Mouse (Mus musculus) CH12F3 (cell line): ENCODE data around the gene Pde4d.

Source experiments
- in situ Hi-C: fragments of 300-500 bp; cut with MboI; formaldehyde crosslinking; loops from 2 replicates; pipeline ENCODE4 v1.14.3; 2020; ENCODE audit warnings: low sequenced_read_pairs

Gene Pde4d

GRCm38 (mm10) chr13:109536636-109537035 is 1086.9 kb downstream of the Pde4d start:
- in situ Hi-C loops = no loop called here

DNA sequence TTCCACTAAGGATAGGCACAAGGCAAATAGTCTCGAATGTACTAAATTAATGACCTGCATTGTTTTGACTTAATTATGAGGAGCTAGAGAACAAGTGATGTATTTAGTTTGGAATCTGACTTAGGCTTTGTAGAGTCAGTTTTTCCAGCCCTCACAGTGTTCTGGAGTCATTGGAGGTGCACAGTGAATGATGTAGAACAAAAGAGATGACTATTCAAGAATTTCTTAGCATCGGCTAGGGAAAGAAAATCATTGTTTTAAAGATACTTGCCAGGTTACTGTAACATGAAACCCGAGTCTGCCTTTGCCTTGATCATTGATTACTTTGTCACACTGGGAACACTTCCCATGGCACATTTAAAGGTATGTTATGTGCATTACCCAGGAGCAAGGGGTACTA is 1089.6 kb downstream of the Pde4d start:
- in situ Hi-C loops = no loop called here

DNA sequence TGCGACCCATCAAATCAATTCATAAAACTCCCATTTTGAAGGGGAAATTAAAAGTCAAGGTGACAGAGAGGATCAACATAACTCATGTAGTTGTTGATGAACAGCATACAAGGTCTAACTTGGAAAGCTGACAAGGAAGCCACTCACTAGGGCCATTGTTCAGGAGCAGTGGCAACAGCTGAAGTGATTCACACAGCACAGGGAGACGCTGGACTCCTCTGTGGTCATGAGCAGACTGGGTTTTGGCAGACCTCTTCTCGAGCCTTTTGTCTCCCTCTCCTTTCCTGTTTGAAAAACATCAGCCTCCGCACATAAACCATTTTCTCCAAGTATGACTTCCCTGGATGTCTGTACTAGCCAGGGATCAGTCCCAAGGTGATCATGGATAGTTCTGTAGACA is 1094.9 kb downstream of the Pde4d start:
- in situ Hi-C loops = no loop called here

DNA sequence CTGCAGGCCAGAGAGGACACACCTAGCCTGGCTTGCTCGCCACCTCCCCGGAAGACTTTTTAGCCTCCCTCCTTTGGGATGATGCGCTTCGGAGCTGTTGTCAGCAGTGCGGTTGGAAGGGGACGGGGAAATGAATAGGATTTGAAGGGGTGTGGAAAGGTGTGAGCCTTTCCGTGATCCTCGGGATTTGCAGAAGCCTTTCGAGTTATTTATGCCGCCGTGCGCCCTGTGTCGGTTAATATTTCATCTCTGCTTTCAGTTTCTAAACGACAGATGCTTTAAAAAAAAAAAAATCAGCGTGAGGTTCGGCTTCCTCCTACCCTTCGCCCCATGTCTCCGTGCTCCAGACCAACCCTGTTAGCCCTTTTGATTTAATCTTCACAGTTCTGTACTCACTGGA is 1096.6 kb downstream of the Pde4d start:
- in situ Hi-C loops = no loop called here

DNA sequence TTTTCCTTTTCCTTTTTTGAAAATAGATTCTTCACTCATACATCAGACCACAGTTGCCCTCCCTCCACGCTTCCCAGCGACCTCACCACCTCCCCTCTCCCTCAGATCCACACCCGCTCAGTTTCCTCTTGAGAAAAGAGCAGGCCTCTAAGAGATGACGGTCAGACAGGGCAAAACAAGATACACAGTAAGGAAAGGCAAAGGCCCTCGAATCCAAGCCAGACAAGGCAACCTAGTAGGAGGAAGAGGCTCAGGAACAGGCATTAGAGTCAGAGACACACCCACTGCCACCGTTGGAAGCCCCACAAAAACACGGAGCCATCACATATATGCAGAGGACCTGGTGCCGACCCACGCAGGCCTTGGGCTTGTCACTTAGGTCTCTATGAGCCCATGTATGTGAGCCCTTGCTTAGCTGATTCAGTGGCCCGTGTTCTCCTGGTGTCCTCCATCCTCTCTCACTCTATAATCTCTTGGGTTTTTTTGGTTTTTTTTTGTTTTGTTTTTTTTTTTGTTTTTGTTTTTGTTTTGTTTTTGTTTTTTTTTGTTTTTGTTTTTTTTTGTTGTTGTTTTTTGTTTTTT is 1097.3 kb downstream of the Pde4d start:
- in situ Hi-C loops = no loop called here

- in situ Hi-C loops = no loop called here
Measured at GRCm38 (mm10) chr13:109547700-109548099, 1098.0 kb downstream of the Pde4d start.

DNA sequence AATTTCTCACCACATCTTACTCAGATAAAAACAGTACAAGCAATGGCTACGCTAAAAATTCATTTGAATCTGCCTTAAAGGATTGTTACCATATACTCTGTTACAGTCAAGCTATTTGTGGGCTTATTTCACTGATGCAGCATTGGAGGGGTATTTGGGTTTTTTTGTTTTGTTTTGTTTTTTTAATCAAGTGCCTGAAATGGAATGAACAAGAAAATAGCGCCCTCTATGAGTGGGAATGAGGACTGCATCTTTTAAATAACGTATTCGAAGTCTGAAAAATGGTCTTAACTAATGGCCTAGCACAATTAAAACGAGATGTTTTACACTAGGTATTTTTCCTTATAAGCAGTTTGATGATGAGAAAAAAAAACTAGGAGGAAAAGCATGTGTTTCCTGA is 1098.5 kb downstream of the Pde4d start:
- in situ Hi-C loops = no loop called here

DNA sequence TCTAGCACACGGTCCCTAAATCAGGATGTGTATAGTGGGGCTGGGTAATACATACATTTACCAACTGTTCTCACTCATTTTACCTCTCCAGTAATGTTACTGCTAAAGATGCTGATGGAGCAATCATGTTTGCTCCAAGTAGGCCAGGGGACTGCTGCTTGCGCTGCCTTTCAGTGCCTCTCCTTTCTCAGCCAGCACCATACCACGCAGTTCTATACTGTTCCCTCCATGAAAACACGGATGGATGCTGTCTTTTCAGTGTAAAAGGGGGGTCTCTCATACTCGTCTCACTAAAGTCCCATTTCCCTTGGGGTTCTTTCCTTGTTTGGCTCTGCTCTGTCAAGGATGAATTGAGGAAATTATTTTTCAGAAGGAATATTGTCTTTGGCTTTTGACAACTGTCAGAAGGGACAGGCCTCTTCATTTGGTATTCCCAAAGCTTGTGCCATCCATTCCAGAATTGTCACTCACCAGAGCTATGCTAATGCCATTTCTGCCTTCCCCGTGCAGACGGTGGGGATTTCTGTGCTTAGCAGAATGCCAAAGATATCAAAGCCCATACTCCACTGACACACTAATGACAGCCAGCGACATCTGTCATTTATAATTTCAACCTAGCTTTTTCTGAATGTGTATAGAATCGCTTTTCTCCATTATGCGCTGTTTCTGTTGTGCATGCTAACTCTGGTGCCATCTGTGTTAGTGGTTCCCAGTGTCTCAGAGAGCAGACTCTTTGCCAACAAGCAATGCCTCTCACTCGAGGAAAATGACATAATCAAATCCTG is 1099.2 kb downstream of the Pde4d start:
- in situ Hi-C loops = no loop called here

DNA sequence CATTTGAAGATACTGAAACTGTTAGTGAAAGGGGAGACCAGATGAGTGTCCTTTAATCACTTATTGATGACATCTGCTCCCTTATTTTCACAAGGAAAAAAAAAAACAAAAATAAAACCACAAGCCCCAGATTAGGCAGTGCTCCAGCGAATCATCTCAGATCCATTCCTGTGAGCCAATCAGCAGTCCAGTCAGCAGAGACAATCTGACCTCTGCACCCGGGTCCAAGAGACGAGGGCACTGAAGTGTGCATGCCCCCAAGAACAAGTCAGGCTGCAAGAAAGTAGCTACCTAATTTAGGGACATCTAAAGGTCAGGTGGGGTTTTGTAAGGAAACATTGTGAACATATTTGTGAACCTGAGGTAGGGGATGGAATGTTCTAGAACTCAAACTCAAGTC is 1102.1 kb downstream of the Pde4d start:
- in situ Hi-C loops = no loop called here

GRCm38 (mm10) chr13:109555513-109555912 is 1105.8 kb downstream of the Pde4d start:
- in situ Hi-C loops = no loop called here

DNA sequence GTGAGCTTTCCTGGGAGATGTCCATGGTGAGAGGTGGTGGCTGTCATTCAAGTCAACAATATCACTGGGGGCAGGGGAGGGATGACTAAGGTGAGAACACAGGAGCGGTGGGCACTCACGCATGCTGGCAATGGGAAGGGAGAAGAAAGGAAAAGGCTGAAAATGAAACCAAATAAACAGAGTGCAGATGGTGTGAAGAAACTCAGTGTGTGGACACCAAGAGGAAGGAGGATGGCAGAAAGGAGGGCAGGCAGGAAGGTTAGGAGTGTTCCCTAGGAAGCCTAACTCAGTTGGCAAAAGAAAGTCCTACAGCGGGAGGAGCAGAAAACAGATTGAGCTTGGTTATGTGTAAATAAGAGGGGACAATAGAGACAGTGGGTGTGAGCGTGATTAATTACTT is 1107.1 kb downstream of the Pde4d start:
- in situ Hi-C loops = no loop called here

DNA sequence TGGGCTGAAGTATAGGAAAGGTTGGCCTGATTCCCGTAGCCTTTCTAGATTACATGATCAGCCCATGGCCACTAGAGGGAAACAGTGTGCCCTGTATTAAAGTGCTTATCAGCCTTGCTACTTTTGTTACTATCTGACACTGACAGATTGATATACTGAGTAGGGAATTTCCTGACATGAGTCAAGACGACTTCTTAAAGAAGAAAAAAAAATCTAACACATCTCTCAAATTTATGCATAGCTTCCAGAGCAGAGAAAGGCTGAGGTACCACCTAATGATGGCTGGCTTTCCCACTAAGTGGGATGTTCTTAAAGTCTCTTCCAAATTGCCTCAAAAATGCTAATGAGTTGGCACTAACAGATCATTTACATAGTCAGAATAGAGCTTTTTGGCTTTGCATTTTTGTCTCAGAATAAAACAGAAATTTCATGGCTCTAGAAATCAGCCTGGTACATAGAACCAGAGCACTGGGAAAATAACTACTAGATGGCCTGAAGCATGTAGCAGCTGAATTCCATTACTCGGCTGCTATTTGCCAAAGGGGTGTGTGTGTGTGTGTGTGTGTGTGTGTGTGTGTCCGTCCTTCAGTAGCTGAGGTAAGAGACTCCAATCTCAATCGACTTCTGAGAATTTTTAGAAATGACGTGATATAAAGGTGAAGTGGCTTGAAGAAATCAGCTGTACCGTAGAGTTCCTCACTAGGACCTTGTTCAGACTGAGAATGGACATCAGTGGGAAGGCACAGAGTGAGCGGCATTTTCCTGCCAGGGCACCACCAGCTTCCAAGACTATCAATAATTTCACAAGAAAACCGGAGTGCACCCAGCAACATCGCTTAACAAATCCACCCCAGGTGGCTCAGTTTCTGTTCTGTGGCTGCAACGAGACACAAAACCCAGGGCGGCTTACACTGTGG is 1108.9 kb downstream of the Pde4d start:
- in situ Hi-C loops = no loop called here

GRCm38 (mm10) chr13:109560261-109560660 is 1110.5 kb downstream of the Pde4d start:
- in situ Hi-C loops = no loop called here

- in situ Hi-C loops = no loop called here
Measured at GRCm38 (mm10) chr13:109568638-109569468, 1119.1 kb downstream of the Pde4d start.

GRCm38 (mm10) chr13:109569491-109569890 is 1119.7 kb downstream of the Pde4d start:
- in situ Hi-C loops = no loop called here

- in situ Hi-C loops = no loop called here
Measured at GRCm38 (mm10) chr13:109576725-109577124, 1127.0 kb downstream of the Pde4d start.

GRCm38 (mm10) chr13:109577454-109577853 is 1127.7 kb downstream of the Pde4d start:
- in situ Hi-C loops = no loop called here

DNA sequence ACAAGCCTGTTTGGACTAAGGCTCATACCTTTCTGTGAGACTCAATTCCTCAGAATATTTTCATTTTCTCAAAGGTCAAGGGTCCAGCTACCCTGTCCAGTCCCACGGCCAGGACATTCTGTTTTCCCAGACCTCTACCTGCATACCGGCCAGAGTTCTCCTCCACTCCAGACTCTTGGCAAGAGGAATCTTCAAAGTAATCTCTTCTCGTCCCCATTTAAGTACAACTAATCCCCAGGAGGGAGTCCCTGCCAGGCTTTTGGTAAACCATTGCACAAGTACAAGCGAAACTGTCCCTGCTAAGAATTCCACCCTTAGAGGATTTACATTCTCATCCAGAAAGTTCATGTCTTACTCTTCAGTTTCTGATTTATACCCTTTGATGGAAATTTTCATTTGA is 1128.2 kb downstream of the Pde4d start:
- in situ Hi-C loops = no loop called here

DNA sequence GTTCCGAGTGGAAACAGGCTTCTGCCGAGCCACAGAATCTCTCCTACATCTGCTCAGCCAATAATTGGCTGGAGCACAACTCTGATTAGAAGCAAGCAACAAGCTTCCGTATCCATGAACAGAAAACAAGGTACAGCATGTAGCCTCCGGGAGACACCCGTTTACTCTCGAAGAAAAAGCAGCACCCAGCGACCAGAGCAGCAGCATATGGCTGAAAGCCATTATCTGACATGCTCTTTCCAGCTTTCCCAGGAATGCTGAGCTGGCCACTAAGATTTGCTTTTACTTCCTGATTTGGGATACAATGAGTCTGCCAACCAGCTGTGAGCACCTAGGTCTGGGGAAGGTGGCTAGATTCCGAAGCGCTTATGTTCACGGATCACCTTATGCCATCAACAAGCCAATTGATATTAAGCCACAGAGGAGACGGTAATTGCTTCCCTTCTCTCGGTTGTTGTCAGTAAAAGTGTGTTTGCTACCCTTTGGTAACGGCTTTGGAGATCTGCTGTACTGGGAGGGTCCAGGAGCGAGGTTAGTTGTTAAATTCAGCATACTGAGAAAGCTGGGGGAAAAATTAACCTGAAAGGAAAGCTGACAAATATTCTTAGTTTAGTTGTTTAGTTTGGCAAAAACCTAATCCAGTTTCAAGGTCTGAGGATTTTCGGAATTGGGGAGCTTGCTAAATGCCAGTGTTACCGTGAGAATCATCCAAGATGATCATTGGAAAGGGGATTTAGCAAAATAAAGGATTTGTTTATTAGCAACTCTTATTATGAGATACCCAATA is 1131.7 kb downstream of the Pde4d start:
- in situ Hi-C loops = no loop called here

DNA sequence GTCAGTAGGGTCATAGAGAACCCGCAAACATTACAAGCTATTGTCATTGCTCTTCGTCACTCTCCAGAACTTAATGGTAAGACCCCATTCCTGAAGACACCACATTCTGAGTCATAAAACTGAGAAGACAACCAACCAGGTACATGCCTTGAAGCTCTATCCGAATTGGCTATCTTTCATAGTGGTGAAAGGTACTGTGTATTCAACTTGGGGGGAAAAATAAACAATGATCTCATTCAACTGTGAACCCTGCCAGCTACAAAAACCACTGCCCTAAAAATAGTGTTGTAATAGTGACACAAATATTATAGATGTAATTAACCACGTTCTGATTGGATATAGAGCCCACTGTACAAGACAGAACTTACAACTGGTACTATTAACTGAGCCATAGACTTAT is 1140.3 kb downstream of the Pde4d start:
- in situ Hi-C loops = no loop called here
